Mouse (Mus musculus) ovary, adult 18-20 months (tissue): ENCODE measurements around the gene Gm20696.

Experiments used
- DNase-seq: peaks from one replicate; pipeline ENCODE4 v3.0.0; 2022; ENCODE audit warnings: low spot score, mixed read lengths

Gene Gm20696

DNA sequence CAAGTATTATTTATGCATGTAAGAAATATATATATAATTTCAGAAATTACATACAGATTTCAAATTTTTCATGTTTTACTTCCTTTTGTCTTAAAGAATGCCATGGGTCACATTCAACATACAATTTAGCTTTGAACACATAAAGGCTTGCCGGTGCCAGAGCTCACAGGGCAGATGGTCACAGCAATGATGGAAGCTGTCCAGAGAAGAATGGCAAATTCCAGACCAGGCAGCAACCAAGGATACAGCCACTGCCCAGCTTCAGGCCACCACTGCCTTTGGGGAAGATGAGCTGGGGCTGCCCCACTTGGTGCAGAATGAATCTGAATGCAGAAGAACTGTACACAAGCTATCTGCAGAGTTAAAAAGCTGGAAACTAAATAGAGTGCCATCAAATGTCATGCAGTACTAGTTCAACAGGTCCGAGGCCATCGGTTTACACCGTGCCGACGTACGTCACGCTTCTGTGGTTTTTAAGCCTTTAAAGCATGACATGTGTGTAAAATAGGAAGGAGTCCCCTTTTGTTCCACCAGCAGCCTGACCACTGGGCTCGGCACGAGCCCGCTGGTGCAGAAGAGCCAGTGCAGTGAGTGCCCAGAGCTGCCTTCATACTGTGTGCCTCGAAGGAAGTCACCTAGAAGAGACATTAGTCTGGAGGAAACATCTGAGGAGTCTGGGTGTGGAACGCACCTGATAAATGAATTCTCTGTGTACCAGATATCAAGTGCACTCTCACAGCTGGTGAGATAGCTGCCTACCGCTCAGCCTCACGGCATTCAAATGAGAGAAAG, 383.5 kb downstream of the Gm20696 start:
- DNase-seq = no peak

DNA sequence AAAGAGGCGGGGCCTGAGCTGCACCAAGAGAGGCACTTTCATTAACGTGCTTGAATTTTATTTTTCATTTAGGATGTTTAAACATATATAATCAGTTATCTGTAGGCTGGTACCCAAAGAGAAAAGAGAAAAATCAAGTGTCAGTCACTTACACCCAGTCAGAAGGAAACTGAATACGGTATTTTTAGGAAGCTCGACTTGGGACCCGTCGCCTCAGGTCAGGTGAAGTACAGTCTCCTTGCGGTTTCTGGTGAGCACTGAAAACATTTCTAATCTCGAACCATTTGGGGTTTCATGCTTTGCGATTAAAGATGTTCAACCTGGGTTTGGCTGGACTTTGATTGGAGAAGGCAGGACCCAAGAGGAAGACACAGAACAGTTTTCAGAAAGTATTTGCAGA, 385.2 kb downstream of the Gm20696 start:
- DNase-seq = no peak

DNA sequence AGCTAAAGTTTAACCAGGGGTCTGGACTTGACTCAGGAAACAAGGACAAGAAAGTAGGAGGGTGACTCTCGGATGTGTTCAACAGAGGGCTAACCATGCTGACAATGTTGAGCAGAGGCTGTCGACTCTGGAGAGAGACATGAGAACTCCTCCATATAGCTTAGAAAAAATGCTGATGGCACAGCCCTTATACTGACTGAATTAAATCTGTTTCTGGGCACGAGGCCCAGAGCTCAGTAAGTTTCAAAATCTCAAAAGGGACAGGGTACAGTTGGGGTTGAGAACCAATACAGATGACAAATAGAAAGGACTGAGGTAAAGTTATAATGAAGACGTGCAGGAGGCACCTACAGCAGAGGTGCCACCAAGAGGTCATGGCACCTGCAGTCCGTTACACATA, 386.0 kb downstream of the Gm20696 start:
- no peak for DNase-seq

DNA sequence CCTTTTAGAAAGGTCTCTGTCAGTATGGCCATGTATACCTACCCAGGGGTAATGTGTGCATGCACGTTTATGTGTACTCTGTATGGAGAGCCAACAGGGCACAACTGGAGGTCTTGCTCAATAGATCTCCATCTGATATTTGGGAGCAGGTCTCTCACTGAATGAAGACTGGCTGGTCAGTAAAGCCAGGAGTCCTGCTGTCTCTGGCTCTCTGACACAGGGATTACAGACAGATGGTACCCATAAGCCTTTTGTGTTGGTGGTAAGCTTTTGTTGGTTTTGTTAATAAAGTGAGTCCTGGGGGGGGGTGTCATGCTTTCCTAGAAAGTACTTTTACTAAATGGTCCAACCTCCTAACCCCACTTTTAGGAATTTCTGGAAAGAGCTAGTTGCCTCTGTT, 389.3 kb downstream of the Gm20696 start:
- DNase-seq = no peak

DNA sequence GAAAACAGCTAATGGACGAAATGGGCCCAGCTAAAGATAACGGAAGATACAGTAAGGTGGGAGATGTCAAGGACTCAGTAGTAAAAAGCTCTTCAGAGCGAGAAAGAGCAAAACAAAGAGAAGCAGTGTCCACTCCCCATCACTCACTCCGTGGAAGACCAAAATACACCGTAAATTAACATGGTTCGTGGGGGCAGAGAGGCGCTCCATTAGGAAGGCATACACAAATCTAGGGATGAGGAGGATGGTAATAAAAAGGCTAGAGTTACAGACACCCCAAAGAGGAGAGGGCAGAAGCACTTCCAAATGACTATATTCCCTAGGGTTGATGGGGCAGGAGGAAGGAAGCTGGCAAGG, 390.3 kb downstream of the Gm20696 start:
- no peak for DNase-seq

DNA sequence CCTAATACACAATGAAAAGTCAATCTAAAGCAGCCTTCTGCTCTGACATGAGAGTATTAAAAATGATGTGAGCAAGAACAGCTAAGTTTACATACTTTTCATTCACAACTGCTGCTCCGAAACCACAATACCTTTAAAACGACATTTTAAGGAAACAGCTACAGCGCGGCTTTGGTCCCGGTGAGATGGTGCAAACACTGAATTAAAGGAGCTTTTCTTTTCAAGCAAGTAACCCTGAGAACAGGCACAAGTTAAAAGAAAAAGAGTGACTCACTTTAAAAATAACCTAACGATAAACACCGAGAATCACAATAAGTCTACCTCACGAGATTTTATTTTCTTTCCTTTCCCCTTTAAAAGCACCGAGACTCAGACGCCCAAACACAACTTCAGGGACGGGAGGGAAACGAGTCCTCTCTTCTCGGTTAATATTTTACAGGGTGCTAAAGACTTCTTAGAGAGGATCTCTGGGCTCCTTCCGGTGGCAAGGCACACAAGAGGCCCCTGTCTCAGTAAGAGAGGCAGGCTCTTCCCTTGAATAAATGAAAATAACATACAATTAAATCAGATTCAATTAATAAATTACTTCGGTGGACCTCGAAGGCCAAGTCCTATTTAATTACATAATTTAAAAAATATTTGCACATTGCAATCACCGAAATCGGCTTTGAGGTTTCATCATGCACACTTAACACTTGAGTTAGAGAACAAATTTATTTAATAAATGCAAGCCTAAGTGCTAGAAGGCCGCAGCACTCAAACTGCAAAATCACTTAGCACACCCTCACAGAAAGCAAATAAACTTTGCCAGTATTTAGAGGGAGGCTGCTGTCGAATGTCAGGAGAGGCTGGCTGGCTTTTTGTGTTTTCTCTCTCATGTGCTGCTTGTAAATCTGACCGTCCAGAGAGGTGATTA, 391.0 kb downstream of the Gm20696 start:
- DNase-seq = no peak

DNA sequence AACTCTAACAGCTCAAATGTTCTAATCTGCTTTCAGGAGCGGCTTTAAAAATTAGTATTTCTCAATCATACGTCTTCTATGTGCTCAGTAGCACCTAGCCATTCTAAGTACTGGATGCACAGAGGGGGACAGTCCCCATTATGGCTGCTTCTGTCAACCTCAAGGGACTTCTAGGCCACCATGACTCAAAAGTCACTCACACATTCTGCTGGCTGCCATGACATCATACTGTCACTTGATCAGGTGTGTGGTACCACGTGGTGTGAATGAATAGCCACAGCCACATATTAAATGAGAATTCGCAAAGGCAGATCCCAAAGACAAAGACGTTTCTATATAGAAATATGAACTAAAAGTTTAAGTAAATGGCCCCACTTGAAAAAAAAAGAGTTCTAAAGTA, 391.9 kb downstream of the Gm20696 start:
- no peak for DNase-seq

DNA sequence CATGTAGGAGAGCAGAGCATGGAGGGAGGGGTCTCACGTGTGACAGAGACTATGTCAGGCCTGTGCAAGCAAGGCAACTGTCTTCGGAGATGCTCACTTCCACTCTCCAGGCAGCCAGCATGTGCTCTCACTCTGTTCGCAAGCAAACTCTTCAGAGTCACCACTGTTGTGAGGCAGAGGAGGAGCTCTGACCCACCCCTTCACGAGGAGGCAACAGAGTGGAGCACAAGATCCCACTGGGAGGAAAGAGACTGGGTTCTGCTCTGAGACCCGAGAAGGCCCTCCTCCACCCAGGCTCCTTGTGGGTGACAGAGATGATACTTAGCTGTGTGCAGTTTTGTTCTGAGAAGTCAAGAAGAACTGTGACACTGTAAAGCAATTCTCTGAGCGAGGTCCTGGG, 392.4 kb downstream of the Gm20696 start:
- DNase-seq = no peak

DNA sequence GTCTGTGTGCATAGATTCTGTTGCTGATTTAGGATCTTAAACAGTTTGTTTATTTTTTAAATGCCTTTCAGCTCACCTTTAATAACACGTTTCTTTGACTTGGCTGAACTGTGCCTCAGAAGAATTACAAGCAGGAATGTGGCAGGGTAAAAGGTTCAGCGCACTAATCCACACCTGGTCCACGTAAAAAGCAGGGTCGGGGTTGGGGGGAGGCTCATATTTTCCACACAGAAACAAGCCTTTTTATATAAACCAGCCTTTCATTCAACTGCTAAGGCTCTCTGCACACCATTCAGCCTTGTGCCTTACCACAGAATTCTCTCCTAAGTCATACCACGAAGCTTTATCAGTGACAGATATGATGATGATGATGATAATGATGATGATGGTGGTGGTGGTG, 393.4 kb downstream of the Gm20696 start:
- no peak for DNase-seq

DNA sequence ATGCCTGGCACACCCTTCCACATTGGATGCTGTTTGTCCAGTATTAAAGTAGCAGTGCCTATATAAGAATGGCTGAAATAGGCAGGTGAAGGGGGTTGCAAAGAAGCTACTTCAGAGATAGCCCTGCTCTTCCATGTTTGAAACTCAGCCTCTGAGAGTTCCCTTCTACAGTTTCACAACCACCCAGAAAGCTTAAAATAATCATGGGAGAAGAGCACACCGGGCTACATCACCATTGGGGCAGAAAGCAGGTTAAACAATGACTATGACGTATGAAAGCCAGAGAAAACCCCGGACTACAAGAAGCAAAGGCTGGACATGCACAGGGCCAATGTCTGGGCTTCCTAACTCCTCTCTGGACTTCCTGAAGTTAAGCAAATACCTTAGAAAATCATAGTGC, 394.4 kb downstream of the Gm20696 start:
- DNase-seq = no peak

DNA sequence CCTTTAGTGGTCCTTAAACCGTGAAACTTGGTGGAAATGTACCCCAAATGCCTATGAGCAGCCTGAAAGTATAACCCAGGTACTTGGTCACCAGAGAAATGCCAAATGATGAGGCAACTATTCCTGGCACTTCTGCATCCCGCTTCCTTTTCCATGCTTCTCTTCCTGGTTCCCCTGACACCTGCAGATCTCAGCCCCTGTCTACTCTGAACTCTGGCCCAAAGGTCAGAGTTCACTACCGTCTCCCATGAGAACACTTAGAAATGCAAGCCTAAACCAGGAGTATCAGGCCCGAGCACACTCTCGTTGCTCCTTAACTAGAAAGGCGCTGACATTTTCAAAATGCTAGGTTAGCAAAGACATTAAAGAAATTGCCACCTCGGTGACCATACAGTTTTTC, 394.9 kb downstream of the Gm20696 start:
- no peak for DNase-seq

DNA sequence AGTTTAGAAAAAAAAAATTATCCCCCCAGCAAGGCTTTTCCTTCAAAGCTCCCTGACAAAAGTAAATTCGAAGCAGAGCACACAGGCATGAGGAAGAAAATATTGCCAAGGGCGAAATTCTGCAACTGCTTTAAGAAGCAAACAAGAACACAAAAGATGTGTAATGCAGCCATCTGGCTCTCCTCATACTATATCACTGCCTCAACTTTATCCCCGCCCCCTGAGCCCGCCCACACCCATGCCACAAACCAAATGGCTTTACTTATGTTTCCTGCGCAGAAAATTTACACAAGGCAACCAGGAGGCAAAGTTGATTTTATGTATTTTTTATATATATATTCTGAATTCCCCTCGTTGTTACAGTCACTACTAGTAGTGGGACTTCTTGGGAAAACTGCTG, 396.7 kb downstream of the Gm20696 start:
- DNase-seq = no peak

DNA sequence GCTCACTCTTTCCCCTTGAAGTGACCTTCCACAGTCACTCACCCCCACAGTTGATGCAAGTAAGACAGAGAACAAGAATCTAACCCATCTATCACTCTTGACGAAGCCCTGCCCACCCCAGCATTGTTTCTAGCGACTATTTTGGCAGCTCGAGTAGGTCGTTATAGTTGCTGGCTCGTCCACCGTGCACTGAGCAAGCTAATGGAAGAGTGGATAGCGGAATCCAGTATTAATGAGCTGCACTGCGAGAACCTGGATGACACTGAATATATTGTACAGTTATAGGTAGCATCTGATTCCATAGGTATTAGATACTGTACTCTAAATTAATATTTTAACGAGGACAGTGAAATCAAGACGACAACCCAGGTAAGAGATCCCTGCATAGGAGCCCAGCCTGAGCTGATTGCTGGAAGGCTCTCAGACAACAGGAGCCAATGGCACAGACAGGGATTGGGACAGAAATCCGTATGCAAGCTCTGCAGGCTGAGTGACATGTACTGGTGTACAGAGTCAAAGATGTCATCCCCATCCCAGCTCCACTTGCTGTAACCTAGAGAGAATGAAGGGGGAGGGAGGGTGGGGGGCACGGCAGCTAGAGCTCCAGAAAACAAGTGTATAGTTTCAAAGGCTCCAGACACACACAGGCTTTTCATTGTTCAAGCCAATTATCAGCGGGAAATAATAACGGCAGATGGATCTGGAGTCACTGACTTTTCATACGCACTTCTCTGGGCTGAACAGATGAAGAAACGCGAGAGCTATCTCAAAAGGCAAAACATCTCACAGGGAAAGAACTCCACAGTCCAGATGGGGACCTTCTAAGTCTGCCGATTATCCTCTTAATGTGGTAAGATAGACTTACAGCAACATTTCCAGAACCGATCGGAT, 398.2 kb downstream of the Gm20696 start:
- DNase-seq = no peak

DNA sequence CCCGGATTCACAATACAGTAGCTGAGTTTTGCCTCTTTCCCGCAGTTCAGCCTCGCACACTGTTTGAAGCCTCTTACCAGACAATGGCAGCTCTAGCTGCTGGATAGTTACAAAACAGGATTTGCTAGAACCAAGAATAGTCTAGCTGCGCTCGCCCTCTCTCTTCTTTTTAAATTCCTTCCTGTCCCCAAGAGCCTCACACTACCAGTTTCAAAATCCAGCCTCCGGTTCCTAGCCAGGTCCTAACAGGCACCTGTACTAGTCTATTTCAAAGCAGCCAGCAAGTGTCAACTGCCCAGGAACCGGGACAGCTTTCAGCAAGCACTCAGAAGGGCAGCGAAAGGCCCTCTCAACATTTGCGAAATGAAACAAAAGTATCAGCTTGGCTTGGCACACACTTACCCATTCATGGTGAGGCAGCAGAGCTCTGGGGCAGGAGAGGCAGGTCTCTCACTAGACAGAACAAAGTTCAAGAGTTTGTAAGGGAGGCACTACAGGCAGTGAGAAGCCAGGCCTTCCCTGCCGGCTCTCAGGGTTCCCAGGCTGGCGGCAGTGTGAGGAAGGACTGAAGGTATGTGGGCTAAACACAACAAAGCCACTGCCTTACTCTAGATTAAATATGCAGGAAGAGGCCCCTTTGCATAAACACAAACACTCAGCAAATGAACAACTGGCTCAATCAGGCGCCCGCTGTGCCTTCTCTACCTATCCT, 400.5 kb downstream of the Gm20696 start:
- no peak for DNase-seq

DNA sequence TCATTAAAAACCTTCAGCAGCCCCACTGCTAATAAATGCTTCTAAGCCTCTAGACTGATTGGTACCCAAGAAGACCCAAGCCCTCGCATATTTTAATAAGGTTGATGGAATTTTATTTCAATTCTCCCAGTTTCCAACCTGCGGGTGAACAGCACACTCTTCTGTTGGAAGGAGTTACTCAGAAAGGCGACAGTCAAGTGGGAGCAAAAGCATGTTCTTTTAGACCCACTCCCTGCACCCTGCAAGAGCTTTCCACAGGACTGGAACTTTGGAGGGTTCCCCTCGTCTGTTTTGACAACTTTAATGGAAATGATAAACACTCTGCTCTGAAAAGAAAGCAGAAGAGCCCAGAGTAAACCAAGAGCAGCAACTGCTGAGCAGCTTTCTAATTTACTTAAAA, 401.4 kb downstream of the Gm20696 start:
- DNase-seq = no peak

DNA sequence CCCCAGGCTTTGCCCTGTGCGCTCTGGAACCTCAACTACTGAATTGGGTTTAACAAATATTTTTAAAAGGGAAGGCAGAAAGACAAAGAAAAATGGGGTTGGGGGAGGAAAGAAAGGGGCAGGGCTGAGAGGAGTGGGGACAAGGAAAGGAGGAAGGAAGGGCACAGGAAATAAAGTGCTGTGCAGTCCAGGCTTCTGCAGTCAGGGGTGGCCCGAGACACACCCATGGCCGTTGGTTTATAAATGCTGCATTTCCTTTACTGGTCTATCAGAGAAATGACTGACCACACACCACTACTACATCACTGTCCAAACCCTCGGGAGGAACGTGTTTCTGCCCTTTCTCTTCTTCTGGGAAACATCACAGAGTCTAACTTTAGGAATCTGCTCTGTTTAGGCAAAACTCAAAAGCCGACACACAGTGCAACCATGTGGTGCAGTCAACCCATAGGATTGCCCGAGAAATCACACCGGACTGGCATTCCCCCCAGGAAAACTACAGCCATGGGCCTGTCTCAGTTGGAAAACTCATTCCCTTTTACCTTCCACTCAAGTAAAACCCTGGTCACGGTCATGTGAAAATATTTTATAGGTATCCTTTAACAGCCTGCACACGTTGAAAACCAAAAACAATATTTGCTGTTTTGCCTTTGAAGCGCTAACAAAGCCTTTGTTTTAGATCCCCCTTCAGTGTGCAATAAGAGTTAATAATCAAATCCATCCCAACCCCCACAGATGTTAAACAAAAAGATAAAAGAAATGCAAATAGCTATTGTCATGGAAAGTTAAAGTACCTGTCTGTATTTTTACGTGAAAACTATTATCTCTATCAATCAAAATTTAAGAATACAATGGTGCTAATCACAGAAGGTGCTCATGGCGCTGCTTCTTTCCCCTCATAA, 402.2 kb downstream of the Gm20696 start:
- no peak for DNase-seq

DNA sequence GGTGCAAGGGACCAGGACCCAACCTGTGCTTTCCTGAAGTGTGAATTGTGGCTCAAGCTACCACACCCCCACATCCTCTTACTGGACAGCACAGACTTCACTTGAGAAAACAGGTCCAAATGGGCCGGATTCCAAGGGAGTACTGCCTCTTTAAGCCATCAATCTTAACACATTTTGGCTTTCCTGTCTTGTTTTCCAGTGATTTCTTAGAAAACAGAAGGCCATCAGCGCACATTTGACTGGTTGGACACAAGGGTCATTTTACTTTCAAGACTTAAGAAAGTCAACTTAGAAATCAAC, 402.8 kb downstream of the Gm20696 start:
- DNase-seq = no peak

DNA sequence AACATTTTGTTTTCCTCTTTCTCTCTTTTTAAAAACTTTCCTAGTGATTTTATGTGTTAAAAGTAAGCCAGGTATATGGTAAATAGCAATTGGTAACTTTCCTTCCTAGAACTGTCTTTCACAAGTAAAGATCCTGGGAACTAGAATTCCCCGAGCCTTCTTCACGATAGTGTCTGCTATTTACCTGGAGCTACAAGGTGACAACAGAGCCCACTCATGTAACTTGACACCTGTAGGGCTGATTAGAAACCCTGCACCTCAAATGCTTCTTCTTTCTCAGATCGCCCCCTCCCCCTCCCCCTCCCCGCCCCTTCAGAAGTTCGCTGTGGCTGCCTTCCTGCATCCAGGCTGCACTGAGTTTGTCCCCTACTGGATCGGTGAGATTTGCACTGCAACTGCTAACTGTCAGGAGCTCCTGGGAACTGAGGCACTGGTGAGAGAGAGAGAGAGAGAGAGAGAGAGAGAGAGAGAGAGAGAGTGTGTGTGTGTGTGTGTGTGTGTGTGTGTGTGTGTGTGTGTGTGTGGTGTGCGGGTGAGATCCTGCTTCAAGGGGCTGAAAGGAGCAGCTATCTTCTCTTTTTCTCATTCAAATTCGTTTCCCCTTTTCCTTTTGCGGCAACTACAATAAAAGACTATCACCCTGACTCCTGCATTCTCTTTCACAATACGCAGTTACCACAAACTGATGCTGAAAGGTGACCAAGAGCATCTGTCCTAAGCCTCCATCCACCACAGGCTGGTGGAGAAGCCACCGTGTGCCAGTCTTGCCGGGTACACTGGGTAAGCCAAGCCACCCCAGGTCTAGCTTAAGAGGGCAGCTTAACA, 403.3 kb downstream of the Gm20696 start:
- no peak for DNase-seq

DNA sequence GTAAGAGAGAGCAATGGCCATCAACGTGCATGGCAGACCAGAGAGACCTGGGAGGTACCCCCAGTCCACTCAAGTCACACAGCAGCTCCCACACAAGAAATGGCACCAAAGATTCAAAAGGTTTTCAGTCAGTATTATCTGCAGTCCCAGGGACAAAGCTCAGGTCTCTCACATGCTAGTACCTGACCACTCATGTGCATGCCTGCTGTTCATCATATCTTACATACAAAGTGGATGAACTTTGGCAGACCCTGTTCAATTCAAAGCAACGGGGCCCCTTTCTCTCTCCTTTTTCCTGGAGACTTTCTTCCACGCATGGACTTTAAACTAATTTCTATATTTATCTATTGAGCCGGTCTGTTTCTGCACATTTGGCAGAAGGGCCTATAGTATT, 404.9 kb downstream of the Gm20696 start:
- DNase-seq = no peak
